Mouse (Mus musculus): ENCODE measurements around the gene Ttc4. TPM values are rescaled to one million over a fixed set of nuclear protein-coding genes. Genes with fewer than 3 reads are reported as not detected.
A peak's percentile ranks its signal among the peaks of the same experiment; 100 is the strongest.

Ttc4 gene
- polyA plus RNA-seq, 1 experiment from 2014 or later, result 107 TPM

GRCm38 (mm10) chr4:106664697-106665096 is 14.0 kb downstream of the Ttc4 start:
- H3K27ac ChIP-seq (ENCODE audit: low read depth, low read length), result no peak overlapping the region
- H3K4me3 ChIP-seq (ENCODE audit: low read depth, low read length), result no peak overlapping the region
- 91% methylated on average over 6 of the region's 6 CpGs for WGBS
- peaks cover 93% of the 10 kb centered on the region for H3K36me3 ChIP-seq (ENCODE audit: control insufficient read depth, insufficient read depth, low read length)
- H3K4me1 ChIP-seq (ENCODE audit: control insufficient read depth, insufficient read depth, low read length), result no peaks in the 10 kb centered on the region
- H3K9ac ChIP-seq (ENCODE audit: low read length), result no peak overlapping the region
- DNase-seq (ENCODE audit: low spot score) (no peak), ATAC-seq (no peak)
- H3K9me3 ChIP-seq (replicated peaks; ENCODE audit: control insufficient read depth, low read length), result no peaks in the 10 kb centered on the region
- no peak overlapping the region for H3K4me2 ChIP-seq (ENCODE audit: low read length)
- H3K27me3 ChIP-seq (replicated peaks; ENCODE audit: control insufficient read depth, insufficient read depth, low read length), result no peaks in the 10 kb centered on the region

GRCm38 (mm10) chr4:106663956-106664470 is 14.7 kb downstream of the Ttc4 start:
- 89% methylated on average over 5 of the region's 5 CpGs for WGBS
- no peaks in the 10 kb centered on the region for H3K4me1 ChIP-seq (ENCODE audit: control insufficient read depth, insufficient read depth, low read length)
- H3K9me3 ChIP-seq (replicated peaks; ENCODE audit: control insufficient read depth, low read length), result no peaks in the 10 kb centered on the region
- no peak overlapping the region for H3K4me3 ChIP-seq (ENCODE audit: low read depth, low read length)
- DNase-seq (ENCODE audit: low spot score), result no peak
- H3K36me3 ChIP-seq (ENCODE audit: control insufficient read depth, insufficient read depth, low read length), result peaks cover 89% of the 10 kb centered on the region
- H3K4me2 ChIP-seq (ENCODE audit: low read length), result no peak overlapping the region
- no peaks in the 10 kb centered on the region for H3K27me3 ChIP-seq (replicated peaks; ENCODE audit: control insufficient read depth, insufficient read depth, low read length)
- ATAC-seq, result no peak
- H3K9ac ChIP-seq (ENCODE audit: low read length), result no peak overlapping the region
- no peak overlapping the region for H3K27ac ChIP-seq (ENCODE audit: low read depth, low read length)

DNA sequence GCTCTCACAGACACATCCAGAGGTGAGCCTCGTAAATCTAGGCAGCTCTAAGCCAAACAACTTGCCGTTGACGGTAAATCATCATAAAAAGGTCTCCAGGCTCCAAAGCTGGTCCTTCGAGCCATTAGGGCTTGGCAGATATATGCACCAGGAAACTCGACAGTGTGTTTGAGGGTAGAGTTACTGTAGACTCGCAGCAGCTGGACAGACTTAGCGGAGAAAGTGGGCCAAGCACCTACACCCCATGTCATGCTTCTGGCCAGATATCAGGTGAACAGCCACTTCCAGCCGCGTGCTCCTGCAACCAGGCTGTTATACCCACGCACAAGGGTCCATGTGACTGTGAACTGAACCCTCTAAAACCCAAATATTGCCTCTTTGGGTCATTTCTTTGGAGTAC is 23.1 kb downstream of the Ttc4 start:
- H3K4me1 ChIP-seq (ENCODE audit: control insufficient read depth, insufficient read depth, low read length), result peaks cover 6% of the 10 kb centered on the region
- no peaks in the 10 kb centered on the region for H3K9me3 ChIP-seq (replicated peaks; ENCODE audit: control insufficient read depth, low read length)
- no peak overlapping the region for H3K4me3 ChIP-seq (ENCODE audit: low read depth, low read length)
- no peaks in the 10 kb centered on the region for H3K27me3 ChIP-seq (replicated peaks; ENCODE audit: control insufficient read depth, insufficient read depth, low read length)
- no peak overlapping the region for H3K27ac ChIP-seq (ENCODE audit: low read depth, low read length)
- DNase-seq (ENCODE audit: low spot score) (no peak), ATAC-seq (no peak)
- no peak overlapping the region for H3K9ac ChIP-seq (ENCODE audit: low read length)
- WGBS, result 92% methylated on average over 10 of the region's 10 CpGs
- H3K36me3 ChIP-seq (ENCODE audit: control insufficient read depth, insufficient read depth, low read length), result peaks cover 45% of the 10 kb centered on the region
- H3K4me2 ChIP-seq (ENCODE audit: low read length), result no peak overlapping the region

DNA sequence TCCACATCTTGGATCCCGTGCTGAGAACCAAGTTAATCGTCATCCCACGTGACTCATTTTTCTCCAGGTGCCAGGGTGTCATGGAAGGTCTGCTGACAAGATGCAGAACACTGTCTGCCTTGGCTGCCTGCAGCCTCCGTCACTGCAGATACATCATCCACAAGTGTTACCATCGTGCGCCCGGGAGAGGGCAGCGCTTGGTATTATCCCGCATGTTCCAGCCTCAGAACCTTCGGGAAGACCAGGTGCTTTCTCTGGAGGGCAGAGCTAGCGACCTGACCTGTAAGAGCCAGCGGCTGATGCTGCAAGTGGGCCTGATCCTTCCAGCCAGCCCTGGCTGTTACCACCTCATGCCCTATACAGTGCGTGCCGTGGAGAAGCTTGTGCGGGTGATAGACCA is 25.7 kb downstream of the Ttc4 start:
- Histone ChIP-seq H3K9ac (ENCODE audit: low read length) (no peak overlapping the region), H3K9me3 (replicated peaks; ENCODE audit: control insufficient read depth, low read length) (no peaks in the 10 kb centered on the region), H3K4me1 (ENCODE audit: control insufficient read depth, insufficient read depth, low read length) (peaks cover 6% of the 10 kb centered on the region), H3K36me3 (ENCODE audit: control insufficient read depth, insufficient read depth, low read length) (peaks cover 32% of the 10 kb centered on the region), H3K4me2 (ENCODE audit: low read length) (no peak overlapping the region), H3K27ac (ENCODE audit: low read depth, low read length) (no peak overlapping the region), H3K27me3 (replicated peaks; ENCODE audit: control insufficient read depth, insufficient read depth, low read length) (no peaks in the 10 kb centered on the region), H3K4me3 (ENCODE audit: low read depth, low read length) (no peak overlapping the region)
- 96% methylated on average over 15 of the region's 15 CpGs for WGBS
- ATAC-seq, result no peak
- DNase-seq (ENCODE audit: low spot score), result no peak

DNA sequence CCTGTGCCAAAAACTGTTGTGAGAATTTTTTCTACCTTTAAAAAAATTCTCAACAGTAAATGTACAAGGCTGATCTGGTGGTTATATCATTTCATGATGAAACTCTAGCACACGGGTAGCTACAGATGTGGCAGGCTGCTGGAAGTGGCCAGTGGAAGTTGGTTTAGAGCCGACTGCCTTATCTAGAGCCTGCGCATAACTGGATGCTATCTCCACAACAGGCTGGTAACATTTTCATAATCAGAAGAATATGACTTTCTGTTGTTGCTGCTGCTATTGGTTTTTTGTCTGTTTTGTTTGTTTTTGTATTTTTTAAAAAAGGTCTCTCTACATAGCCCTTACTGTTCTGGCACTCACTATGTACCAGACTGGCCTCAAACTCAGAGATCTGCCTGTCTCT is 26.2 kb downstream of the Ttc4 start:
- H3K27ac ChIP-seq (ENCODE audit: low read depth, low read length), result no peak overlapping the region
- 93% methylated on average over 3 of the region's 3 CpGs for WGBS
- peaks cover 6% of the 10 kb centered on the region for H3K4me1 ChIP-seq (ENCODE audit: control insufficient read depth, insufficient read depth, low read length)
- H3K4me2 ChIP-seq (ENCODE audit: low read length), result no peak overlapping the region
- ATAC-seq (no peak), DNase-seq (ENCODE audit: low spot score) (no peak)
- H3K9me3 ChIP-seq (replicated peaks; ENCODE audit: control insufficient read depth, low read length), result no peaks in the 10 kb centered on the region
- H3K9ac ChIP-seq (ENCODE audit: low read length), result no peak overlapping the region
- no peaks in the 10 kb centered on the region for H3K27me3 ChIP-seq (replicated peaks; ENCODE audit: control insufficient read depth, insufficient read depth, low read length)
- no peak overlapping the region for H3K4me3 ChIP-seq (ENCODE audit: low read depth, low read length)
- H3K36me3 ChIP-seq (ENCODE audit: control insufficient read depth, insufficient read depth, low read length), result peaks cover 27% of the 10 kb centered on the region

GRCm38 (mm10) chr4:106650833-106651527 is 27.8 kb downstream of the Ttc4 start, which contains the start of gene Pars2:
Gene Pars2, plus strand, starts transcription at chr4:106651069.
- ATAC-seq (peak; percentile 99), DNase-seq (ENCODE audit: low spot score) (peak; percentile 99)
- H3K9ac ChIP-seq (ENCODE audit: low read length), result peak within 1 kb of the TSS; percentile 84
- WGBS, result 3% methylated on average over 40 of the region's 40 CpGs
- H3K9me3 ChIP-seq (replicated peaks; ENCODE audit: control insufficient read depth, low read length), result no peaks in the 10 kb centered on the region
- peaks cover 6% of the 10 kb centered on the region for H3K4me1 ChIP-seq (ENCODE audit: control insufficient read depth, insufficient read depth, low read length)
- 0 out of 2 replicates have a peak, but pooled peaks cover 3% of the 10 kb centered on the region for H3K27me3 ChIP-seq (replicated peaks; ENCODE audit: control insufficient read depth, insufficient read depth, low read length)
- H3K27ac ChIP-seq (ENCODE audit: low read depth, low read length), result peak within 1 kb of the TSS; percentile 55; the same call in 1 of the 2 replicates
- H3K4me3 ChIP-seq (ENCODE audit: low read depth, low read length), result peak within 1 kb of the TSS; percentile 67
- H3K4me2 ChIP-seq (ENCODE audit: low read length), result peak within 1 kb of the TSS; percentile 94
- H3K36me3 ChIP-seq (ENCODE audit: control insufficient read depth, insufficient read depth, low read length), result peaks cover 18% of the 10 kb centered on the region; the same call in 1 of the 2 replicates

- Histone ChIP-seq H3K9ac (ENCODE audit: low read length) (no peak overlapping the region), H3K27ac (ENCODE audit: low read depth, low read length) (no peak overlapping the region), H3K4me2 (ENCODE audit: low read length) (no peak overlapping the region), H3K9me3 (replicated peaks; ENCODE audit: control insufficient read depth, low read length) (no peaks in the 10 kb centered on the region), H3K4me3 (ENCODE audit: low read depth, low read length) (no peak overlapping the region), H3K36me3 (ENCODE audit: control insufficient read depth, insufficient read depth, low read length) (no peaks in the 10 kb centered on the region), H3K27me3 (replicated peaks; ENCODE audit: control insufficient read depth, insufficient read depth, low read length) (0 out of 2 replicates have a peak, but pooled peaks cover 3% of the 10 kb centered on the region), H3K4me1 (ENCODE audit: control insufficient read depth, insufficient read depth, low read length) (peaks cover 6% of the 10 kb centered on the region)
- WGBS, result 78% methylated on average over 6 of the region's 6 CpGs
- ATAC-seq (no peak), DNase-seq (ENCODE audit: low spot score) (no peak)
Observed at GRCm38 (mm10) chr4:106647137-106647536, 31.6 kb downstream of the Ttc4 start.

- DNase-seq (ENCODE audit: low spot score) (no peak), ATAC-seq (no peak)
- Histone ChIP-seq H3K4me2 (ENCODE audit: low read length) (no peak overlapping the region), H3K27me3 (replicated peaks; ENCODE audit: control insufficient read depth, insufficient read depth, low read length) (0 out of 2 replicates have a peak, but pooled peaks cover 3% of the 10 kb centered on the region), H3K9me3 (replicated peaks; ENCODE audit: control insufficient read depth, low read length) (no peaks in the 10 kb centered on the region), H3K27ac (ENCODE audit: low read depth, low read length) (no peak overlapping the region), H3K36me3 (ENCODE audit: control insufficient read depth, insufficient read depth, low read length) (no peaks in the 10 kb centered on the region), H3K9ac (ENCODE audit: low read length) (no peak overlapping the region), H3K4me1 (ENCODE audit: control insufficient read depth, insufficient read depth, low read length) (no peaks in the 10 kb centered on the region), H3K4me3 (ENCODE audit: low read depth, low read length) (no peak overlapping the region)
- 79% methylated on average over 5 of the region's 5 CpGs for WGBS
Observed at GRCm38 (mm10) chr4:106645797-106646196, 32.9 kb downstream of the Ttc4 start.

- Histone ChIP-seq H3K27me3 (replicated peaks; ENCODE audit: control insufficient read depth, insufficient read depth, low read length) (0 out of 2 replicates have a peak, but pooled peaks cover 3% of the 10 kb centered on the region), H3K9ac (ENCODE audit: low read length) (no peak overlapping the region), H3K4me2 (ENCODE audit: low read length) (no peak overlapping the region), H3K4me1 (ENCODE audit: control insufficient read depth, insufficient read depth, low read length) (no peaks in the 10 kb centered on the region), H3K9me3 (replicated peaks; ENCODE audit: control insufficient read depth, low read length) (no peaks in the 10 kb centered on the region), H3K4me3 (ENCODE audit: low read depth, low read length) (no peak overlapping the region), H3K36me3 (ENCODE audit: control insufficient read depth, insufficient read depth, low read length) (no peaks in the 10 kb centered on the region), H3K27ac (ENCODE audit: low read depth, low read length) (no peak overlapping the region)
- ATAC-seq (no peak), DNase-seq (ENCODE audit: low spot score) (no peak)
- 79% methylated on average over 6 of the region's 6 CpGs for WGBS
Observed at GRCm38 (mm10) chr4:106644218-106644610, 34.5 kb downstream of the Ttc4 start.

Measured in forebrain, embryonic 14.5 days (tissue).